Mouse (Mus musculus): ENCODE data around the gene Flot1.

Flot1 gene

DNA sequence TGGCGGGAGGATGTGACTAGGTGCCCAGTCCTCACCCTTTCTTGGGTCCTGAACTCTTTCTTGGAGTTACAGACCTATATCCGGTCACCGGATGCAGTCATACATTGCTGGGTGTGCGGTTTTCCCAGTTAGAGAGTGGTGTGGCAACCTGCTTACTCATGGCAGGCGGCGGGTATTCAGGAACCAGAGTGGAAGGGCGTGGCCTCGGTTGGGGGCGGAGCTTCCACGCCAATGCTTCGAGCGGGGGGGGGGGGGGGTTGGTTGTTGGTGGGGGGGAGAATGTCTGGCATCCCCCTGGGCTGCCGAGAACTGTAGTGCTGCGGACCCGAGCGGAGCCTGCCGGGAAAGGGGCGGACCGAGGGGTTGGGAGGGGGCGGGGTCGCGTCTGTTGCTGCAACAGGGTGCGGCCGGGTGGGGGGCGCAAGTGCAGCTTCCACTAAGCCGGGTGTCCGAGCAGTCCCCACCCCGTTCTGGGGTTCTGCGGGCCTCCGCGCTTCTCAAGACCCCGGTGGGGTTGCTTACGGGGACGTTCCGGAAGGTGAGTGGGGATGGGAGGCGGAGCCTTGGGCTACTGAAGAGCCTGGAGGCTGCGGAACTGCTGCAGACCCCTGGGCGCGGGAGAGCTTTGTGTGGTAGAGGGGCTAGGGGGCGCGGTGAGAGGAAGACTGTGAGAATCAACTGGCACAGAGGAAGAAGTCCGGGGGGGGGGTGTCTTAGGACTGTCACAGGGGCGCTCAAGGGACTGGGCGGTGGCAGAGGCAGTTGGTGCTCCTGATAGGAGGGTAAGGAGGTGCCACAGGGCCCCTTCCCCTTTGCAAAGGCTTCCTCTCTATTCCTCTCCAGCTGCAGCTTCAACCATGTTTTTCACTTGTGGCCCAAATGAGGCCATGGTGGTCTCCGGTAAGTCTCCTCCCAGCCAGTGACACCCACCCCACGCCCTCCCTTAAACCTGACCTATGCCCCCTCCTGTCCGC is at the start of gene Flot1:
TSS of gene Flot1 (plus strand) at position 267 of the 974 bp plus-strand sequence.
- DNase-seq (ENCODE audit: low spot score): peak; percentile 62

- no peak for DNase-seq (ENCODE audit: low spot score)
Measured at GRCm38 (mm10) chr17:35776811-35777609, 46.0 kb upstream of the Flot1 start.

DNA sequence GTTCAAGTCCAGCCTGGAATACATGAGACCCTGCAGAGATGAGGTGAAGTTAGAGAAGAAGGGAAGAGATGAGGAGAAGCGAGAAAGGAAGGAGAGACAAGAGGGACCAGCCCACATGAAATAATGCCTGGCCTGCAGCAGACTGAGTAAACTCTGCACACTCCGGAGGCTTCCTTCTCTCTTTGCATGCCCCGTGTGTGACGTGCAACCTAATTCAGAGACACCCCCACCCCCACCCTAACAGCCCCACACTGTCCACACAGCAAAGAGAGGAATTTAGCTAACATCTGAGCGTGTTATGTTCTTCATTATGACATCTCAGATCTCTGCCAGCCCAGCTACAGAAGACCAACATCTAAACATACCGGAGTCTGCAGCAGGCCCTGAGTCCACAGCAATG is 44.1 kb upstream of the Flot1 start:
- DNase-seq (ENCODE audit: low spot score): no peak

GRCm38 (mm10) chr17:35779466-35780205 is 43.4 kb upstream of the Flot1 start:
- no peak for DNase-seq (ENCODE audit: low spot score)

DNA sequence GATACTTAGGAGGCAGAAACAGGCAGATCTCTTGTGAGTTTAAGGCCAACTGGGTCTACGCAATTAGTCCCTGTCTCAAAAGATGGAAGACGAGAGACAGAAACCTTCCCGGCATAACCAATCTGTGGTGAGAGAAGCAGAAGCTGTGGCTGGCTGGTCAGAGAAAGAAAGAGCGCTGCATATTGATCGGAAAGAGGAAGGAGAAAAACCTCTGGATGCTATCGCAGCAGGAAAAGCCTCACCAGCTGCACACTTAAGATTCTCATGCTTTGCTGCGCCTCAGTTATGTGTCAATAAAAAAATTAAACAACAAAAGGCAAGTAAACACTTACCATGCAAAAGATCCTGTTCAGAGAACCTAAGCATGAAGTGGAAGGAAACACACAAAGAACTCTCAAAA is 42.7 kb upstream of the Flot1 start:
- DNase-seq (ENCODE audit: low spot score): no peak

DNA sequence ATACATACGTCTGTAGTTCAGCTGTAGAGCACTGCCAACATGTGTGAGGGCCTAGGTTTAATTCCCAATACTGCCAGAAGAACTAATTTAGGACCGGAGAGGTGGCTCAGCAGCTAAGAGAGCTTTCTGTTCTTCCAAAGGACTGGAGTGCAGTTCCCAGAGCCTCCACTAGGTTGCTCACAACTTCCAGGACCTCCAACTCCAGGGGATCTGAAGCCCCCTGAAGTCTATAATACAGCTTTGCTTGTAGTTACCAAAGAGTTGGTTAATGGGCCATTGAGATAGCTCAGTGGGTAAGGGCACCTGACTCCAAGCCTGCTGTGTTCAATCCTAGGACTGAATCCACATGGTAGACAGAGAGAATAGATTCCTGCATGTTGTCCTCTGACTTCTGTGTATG is 40.6 kb upstream of the Flot1 start:
- no peak for DNase-seq (ENCODE audit: low spot score)

GRCm38 (mm10) chr17:35782924-35783323 is 40.1 kb upstream of the Flot1 start:
- DNase-seq (ENCODE audit: low spot score): no peak

DNA sequence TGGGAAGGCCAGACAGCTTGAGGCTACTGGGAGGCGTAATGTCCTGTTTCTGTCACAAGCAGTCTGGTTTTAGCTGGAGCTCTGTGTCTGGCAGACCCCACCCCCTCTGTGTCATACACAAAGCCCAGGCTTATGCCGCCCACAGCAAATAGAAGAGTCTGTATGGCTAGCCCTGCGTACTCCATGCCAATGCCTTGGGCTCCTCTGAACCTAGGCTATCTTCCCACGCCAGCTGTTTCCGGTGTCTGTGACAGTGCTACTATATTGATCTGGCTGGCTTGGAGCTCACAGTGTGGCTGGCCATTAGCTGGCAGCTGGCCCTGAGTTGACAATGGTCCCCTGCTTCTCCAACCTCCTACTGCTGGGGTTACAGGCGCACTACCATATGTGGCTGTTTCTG is 39.1 kb upstream of the Flot1 start:
- DNase-seq (ENCODE audit: low spot score): no peak

DNA sequence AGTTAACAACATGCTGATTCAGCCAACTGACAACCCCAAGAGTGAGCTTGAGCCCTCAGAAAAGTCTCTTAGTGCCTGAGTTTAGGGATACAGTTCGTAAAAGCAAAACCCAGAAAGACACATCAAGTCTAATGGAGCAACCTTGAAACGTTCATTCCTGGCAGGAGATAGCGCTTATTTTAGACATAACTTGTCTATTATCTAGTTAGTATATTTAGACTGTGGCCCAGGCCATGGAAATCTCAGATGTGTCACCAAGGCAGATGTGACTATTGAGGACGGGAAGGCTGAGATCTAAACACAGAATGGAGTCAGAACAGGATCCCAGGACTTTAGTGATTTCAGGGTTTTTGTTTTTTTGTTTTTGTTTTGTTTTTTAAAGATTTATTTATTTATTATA is 37.9 kb upstream of the Flot1 start:
- DNase-seq (ENCODE audit: low spot score): no peak

- DNase-seq (ENCODE audit: low spot score): no peak
Measured at GRCm38 (mm10) chr17:35787493-35787892, 35.5 kb upstream of the Flot1 start.

- DNase-seq (ENCODE audit: low spot score): no peak
Measured at GRCm38 (mm10) chr17:35788025-35788424, 35.0 kb upstream of the Flot1 start.

DNA sequence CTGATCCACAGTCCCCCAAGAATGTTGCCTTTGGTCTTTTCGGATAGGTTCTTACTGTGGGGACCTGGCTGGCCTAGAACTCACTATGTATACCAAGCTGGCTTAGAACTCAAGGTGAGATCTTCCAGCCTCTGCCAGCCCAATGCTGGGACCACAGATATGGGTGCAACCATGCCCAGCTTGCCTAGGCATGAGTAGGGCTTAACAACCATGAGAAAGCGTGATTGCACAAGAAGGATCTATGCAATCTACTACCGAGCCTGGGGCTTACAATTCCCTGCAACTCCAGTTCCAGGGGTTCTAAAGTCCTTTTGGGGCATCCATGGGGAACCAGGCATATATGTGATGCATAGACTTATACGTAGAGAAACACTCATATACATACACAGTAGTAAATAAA is 32.1 kb upstream of the Flot1 start:
- DNase-seq (ENCODE audit: low spot score): no peak

- no peak for DNase-seq (ENCODE audit: low spot score)
Measured at GRCm38 (mm10) chr17:35792837-35793236, 30.2 kb upstream of the Flot1 start.

DNA sequence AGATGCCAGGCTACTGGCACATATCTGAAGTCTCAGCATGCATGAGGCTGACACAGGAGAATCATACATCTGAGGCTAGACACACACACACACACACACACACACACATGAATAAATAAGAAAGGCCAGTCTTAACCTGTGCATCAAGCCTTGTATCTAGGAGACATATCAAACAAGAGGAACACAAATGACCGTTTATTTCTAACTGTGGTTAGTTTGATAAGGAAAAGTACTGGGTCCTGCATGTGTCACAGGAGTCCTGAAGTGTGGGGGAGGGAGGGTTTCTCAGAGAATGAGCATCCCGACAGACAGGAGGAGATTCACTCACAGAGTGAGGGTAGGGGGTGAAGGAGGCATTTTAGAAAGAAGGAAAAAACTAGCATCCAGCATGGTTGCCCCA is 27.9 kb upstream of the Flot1 start:
- DNase-seq (ENCODE audit: low spot score): no peak

DNA sequence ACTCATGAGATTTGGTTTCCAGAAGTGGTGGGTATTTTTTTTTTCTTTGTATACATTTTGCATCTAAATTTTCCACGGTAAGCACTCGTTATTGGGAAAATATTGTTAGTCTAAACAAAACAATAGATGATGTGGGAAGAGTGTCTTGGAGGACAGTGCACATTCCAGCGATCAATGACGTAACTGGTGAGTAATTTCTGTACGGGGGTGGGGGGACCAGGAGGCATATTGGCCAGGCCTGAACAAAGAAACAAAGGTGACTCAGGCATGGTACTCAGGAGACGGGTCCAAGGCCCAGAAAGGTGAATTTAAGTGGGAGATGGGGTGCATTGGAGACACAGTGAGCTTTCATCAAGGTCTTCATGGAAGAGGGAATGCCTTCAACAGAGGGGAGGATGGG is 27.4 kb upstream of the Flot1 start:
- no peak for DNase-seq (ENCODE audit: low spot score)

DNA sequence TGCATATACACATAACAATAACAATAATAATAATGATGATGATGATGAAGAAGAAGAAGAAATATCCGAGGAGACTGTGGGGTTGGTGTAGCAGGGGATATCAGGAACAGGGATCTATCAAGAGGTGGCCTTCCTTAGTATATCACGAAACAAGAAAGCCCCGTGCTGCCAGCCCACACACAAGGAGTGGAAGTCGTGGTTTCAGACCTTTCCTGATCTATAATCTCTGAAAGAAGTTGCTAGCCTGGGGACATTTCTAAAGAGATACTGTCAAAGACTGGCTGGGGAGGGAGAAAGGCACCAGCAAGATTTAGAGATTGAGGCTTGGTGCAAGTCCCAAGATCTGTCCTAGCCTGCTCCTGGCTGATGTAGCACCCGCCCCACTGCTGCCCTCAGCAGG is 26.2 kb upstream of the Flot1 start:
- DNase-seq (ENCODE audit: low spot score): no peak

DNA sequence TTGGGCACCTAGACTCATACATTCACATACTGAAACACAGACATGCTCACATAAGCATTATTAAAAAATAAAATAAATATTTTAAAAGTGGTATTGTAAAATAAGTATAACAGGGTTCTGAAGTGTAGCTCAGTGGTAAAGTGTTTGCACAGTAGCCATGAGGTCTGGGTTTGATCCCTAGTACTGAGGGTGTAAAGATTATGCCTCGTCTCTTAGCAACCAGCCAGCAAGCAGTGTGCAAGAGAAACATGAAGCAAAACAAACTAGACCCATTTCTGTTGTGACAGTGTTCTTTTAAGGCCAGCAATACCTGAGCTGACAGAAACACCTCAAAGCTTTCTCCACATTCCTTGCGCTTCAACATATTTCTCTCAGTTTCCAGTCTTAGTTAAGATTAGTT is 22.1 kb upstream of the Flot1 start:
- DNase-seq (ENCODE audit: low spot score): no peak

DNA sequence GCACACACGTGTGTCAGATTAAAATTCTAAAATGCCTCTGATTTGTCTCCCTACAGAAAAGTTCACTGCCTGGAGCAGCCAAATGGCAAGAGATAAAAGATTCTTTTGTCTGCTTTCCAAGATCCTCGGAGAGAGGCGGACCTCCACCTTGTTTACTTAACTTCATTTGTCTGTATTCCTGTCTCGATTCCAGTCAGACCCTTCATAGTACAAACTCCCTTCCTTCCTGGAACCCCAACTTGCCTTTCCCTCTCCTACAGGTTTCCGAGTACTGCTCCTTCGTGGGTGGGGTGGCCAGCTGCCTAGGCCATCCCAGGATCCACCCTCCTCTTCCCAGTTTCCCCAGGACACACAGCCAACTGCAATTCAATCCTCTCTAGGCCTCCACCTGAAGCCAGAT is 20.0 kb upstream of the Flot1 start:
- no peak for DNase-seq (ENCODE audit: low spot score)

- no peak for DNase-seq (ENCODE audit: low spot score)
Measured at GRCm38 (mm10) chr17:35803858-35804399, 19.1 kb upstream of the Flot1 start.

DNA sequence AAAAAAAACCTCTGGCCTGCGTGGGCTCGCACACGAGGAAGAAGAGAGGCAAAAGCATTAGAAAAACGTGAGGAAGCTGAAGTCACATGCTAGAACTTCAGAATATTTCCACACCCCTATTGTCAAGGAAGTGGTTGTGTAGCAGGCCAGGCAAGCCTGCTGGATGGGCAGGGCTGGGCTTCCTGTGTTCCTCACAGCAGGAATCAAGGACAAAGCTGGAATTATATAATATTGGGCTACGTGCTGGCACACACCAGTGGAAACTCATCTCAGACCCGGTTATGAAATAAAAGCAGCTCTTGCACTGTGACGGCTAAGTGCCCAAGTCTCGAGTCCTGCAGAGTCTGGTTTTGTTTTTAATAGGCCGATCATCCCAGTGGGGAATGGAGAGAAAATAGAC is 15.0 kb upstream of the Flot1 start:
- no peak for DNase-seq (ENCODE audit: low spot score)

GRCm38 (mm10) chr17:35809395-35809794 is 13.6 kb upstream of the Flot1 start:
- DNase-seq (ENCODE audit: low spot score): no peak
